Mouse (Mus musculus) induced T-regulatory cell, adult 2 months (primary cell): ENCODE measurements around the gene Capn9.

ENCODE experiments used
- DNase-seq: peaks from one replicate; pipeline ENCODE4 v3.0.0-alpha.2; 2012; ENCODE audit warnings: low read depth

Capn9 gene

DNA sequence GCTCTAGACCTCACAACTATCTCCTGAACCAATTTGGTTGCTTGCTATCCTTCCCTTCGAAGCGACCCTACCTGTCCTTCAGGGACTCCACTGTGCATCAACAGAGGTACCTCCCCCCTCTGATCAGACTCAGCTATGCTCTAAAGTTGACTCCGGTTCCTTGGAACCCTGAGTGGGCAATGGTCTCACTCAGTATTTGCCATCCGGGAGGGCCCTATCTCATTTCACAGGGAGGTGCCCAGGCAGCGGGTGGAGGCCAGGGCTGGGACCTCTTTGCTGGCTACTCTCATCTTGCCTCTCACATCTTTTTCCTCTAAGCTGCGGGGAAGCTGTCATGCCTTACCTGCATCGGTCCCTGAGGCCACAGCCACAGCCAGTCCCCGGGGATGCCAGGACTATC, at the start of gene Capn9:
Gene Capn9 (plus strand): TSS at position 301 of the 400 bp plus-strand sequence.
- DNase-seq = no peak

DNA sequence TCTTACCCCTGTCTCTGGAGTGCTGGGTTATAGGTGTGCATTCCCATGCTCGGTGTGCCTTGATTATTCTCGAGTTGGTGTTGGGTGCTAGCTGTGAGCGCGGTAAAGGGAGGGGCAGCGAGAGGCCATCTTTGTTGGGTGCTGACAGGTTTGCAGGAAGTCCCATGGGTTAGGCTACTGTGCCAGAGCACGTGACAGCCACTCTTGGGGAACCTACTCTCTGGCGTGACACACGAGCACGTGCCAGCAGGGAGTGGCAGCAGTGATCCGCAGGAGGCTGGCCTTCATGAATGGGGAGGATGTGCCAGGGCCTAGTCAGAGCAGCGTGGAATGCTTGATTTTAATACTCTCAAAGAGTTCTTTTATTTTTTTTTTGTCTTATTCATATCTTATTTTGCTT, 49.6 kb upstream of the Capn9 start:
- no peak for DNase-seq

DNA sequence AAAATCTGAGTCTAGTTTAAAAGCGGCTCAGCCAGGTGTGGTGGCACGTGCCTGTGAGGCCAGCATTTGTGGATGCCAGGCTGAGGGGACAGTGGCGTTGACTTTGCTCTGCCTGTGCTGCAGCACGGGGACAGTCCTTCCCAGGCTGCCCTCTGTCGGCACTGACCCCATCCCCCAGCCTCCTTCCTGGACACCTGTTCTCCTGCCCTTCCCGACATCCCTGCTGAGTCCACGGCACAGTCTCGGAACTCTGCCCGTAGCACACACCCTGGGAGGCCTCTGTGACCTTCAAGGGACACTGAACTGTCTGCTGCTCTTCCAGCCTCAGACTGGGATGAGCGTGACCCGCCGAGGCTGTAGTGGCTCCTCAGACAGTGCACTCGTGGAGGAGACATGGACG, 45.8 kb upstream of the Capn9 start:
- no peak for DNase-seq

DNA sequence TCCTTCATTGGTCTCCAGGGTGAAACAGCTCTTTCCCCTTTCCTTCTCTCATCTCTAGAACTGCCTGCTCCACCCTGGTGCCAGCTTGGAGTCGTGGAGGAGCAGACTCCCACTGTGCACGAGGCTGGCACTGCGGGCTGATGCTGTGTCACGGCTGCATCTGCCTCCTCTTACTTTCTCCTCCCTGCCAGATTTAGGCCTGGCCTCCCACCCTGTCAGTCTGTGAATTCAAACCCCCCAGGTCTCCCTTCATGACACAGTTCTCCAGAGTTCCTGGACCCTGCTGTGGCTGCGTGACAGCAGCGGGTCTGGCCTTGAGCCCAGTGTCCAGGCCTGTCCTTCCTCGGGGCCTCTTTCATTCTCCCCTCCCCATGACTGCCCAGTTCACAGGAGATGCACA, 45.4 kb upstream of the Capn9 start:
- no peak for DNase-seq

GRCm38 (mm10) chr8:124530996-124531395, 44.9 kb upstream of the Capn9 start:
- no peak for DNase-seq

DNA sequence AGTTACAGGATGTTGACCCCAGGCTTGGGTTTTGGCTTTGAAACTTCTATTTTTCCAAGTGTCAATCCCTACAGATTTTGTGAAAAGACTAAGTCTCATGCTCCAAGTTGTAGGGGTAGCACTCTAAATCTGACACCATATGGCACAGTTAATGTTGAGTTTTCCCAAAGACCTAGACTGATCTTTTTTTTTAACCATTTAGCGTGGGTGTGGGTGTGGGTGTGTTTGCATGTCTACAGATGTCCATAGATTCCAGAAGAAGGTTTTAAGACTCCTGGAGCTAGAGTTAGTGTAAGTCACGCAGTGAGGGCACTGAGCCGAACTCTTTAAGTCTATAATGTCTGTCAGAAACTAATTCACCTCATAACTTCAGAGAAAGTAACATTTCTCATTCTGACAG, 43.3 kb upstream of the Capn9 start:
- DNase-seq = no peak

DNA sequence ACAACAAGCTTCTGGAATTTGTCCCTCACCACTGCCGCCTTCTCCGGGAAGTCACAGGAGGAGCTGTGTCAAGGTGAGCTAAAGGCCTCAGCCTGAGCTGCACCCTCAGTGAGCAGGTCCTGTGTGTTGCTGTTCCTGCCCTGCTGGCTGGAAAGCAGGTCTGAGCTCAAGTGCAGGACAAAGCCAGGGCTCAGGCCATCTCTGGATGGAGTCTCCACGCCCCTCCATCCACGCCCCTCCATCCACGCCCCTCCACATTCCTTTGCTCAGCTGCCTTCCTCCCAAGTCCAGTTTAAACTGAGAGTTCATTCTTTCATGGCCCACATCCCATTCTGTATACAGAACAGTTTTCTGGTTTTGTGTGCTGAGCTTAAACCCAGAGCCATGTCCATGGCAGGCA, 40.5 kb upstream of the Capn9 start:
- DNase-seq = no peak

GRCm38 (mm10) chr8:124540906-124541305, 35.0 kb upstream of the Capn9 start:
- DNase-seq = no peak

- DNase-seq = no peak
Measured at GRCm38 (mm10) chr8:124542001-124542400, 33.9 kb upstream of the Capn9 start.

- no peak for DNase-seq
Measured at GRCm38 (mm10) chr8:124543272-124543671, 32.6 kb upstream of the Capn9 start.

- no peak for DNase-seq
Measured at GRCm38 (mm10) chr8:124546371-124546770, 29.5 kb upstream of the Capn9 start.

GRCm38 (mm10) chr8:124546815-124547214, 29.1 kb upstream of the Capn9 start:
- DNase-seq = no peak

- no peak for DNase-seq
Measured at GRCm38 (mm10) chr8:124547269-124547668, 28.6 kb upstream of the Capn9 start.

- no peak for DNase-seq
Measured at GRCm38 (mm10) chr8:124548187-124548586, 27.7 kb upstream of the Capn9 start.

- no peak for DNase-seq
Measured at GRCm38 (mm10) chr8:124551011-124551661, 24.8 kb upstream of the Capn9 start.

GRCm38 (mm10) chr8:124555113-124555750, 20.7 kb upstream of the Capn9 start:
- no peak for DNase-seq

GRCm38 (mm10) chr8:124556164-124556563, 19.7 kb upstream of the Capn9 start:
- DNase-seq = no peak

DNA sequence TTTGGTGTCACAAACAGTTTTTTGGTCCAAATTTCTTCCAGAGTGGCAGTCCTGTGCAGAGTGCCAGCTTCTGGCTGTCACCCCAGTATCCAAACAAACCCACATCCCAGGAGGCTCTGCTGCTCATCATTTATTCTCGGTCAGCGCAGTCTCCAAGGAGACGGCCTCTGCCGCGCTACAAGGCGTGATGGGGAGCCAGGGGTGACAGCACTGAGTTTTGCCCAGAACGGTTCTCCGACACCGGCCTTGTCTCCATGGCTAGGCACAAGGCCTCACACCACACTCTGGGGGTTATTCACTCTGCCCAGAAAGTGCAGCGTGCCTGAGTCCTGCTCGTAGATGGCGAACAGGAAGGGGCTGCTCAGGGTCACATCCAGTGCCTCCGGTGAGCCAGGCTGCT, 19.3 kb upstream of the Capn9 start:
- DNase-seq = no peak

GRCm38 (mm10) chr8:124557476-124557875, 18.4 kb upstream of the Capn9 start:
- no peak for DNase-seq

GRCm38 (mm10) chr8:124567126-124567525, 8.8 kb upstream of the Capn9 start:
- no peak for DNase-seq

DNA sequence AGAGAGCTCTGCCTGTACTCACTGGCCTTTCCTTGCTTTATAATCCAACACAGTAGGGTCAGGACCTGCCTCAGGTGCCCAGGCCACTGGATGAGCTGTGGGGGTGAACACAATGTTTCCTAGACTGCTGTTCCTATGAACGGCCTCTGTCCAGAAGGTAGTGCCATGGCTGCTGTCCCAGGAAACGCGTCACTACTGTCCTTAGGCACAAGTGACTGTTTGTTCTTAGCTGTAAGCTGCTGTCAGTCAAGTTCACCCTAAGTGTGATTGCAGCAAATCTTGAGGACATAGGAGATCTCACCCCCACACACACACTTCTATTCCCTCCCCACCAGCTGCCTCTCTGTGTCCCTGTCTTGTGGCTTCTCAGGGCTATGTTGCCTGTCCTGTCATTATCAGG, 8.3 kb upstream of the Capn9 start:
- no peak for DNase-seq

DNA sequence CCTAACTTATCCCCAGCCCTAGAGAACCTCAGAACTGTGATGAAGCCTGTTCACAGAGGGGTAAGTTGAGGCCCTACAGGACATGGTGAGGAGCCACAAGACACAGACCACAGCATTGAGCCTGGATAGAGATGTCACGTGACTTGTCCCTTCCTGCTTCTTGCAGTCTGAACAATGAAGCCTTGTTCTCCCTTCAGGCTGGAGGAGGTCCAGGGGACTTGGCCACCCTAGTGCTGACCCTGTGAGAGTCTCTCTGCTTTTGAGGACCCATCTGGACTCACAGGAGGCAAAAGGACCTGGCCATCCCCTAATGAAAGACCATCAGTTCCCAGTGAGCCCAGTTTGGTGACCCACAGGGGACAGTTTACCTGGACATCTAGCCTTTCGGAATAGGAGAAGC, 6.8 kb upstream of the Capn9 start:
- DNase-seq = no peak

DNA sequence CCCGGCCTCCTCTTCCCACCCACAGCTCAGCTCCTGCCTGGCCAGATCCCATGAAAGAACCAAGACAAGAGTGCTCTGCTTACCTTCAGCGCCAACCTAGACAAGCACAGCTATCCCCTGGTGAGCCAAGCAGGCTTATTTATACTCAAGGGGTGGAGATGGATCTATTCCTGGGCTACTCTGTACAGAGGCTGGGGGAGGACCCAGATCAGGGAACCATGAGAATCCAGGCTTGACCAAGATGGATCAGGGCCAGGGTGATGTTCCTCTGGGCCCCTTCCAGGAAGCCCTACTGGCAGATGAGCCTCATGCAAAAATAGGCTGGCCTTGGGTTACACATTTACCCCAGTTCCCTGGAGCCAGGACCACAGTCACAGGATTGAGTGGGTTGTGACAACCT, 6.3 kb upstream of the Capn9 start, which contains the start of gene Agt:
Gene Agt (minus strand): TSS at position 114 of the 400 bp plus-strand sequence.
- no peak for DNase-seq
